Mouse (Mus musculus): ENCODE measurements around the gene Rtf1.

GRCm38 (mm10) chr2:119742461-119743175, 67.8 kb downstream of the Rtf1 start:
- TF ChIP-seq EP300 (IDR thresholded peaks at IDR 0.05; ENCODE audit: low read depth) (no peak), CTCF (IDR thresholded peaks at IDR 0.05; ENCODE audit: low read depth) (no peak)
